In the genomic region with DNA sequence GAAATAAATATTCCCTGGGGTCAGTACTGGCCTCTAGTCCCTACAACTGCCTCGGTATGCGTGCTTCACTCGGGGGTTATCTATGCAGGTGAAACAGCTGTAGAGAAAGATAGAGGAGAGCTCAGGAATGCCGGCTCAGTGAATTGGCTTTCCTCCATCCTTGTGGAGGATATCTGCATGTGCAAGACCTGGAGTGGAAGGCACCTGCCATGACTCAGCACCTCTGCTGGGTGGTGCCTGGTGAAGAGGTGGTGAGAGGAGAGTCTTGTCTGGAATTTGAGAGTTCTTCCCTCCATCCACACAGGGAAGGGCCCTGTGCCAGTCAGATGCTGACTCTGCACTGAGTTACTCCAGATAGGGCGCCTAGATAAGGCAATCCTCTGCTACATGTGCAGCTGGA, we compare ENCODE assay signal across 11 mouse cellular contexts.
A peak's percentile ranks its signal among the peaks of the same experiment; 100 is the strongest.
DNase-seq lines count a peak whose midpoint lies in the region; ATAC-seq and TF ChIP-seq lines count a peak whose summit lies in the region.
"Had no signal": no experiment of that assay in that cellular context is flagged by ENCODE, and none has a peak within 500 bp of the region (broad histone marks: within the 10 kb centered on the region; RNA-seq: fewer than 3 reads in every experiment).

No protein-coding gene starts in this region.

- WGBS in heart, embryonic 10.5 days: 39% methylated on average over 5 of the region's 5 CpGs
- WGBS in liver, embryonic 14.5 days (ENCODE audit: insufficient replicate concordance): 32% methylated on average over 5 of the region's 5 CpGs
- WGBS in forebrain, embryonic 13.5 days: 92% methylated on average over 5 of the region's 5 CpGs
- 82% methylated on average over 5 of the region's 5 CpGs for WGBS in limb, embryonic 10.5 days

- no peaks in the 10 kb centered on the region for H3K9me3 ChIP-seq in heart, embryonic 10.5 days
- no peaks in the 10 kb centered on the region for H3K9me3 ChIP-seq in liver, embryonic 14.5 days (ENCODE audit: control insufficient read depth, low read length)
- no peaks in the 10 kb centered on the region for H3K9me3 ChIP-seq in forebrain, embryonic 13.5 days (replicated peaks)
- H3K9me3 ChIP-seq in limb, embryonic 10.5 days (replicated peaks): no peaks in the 10 kb centered on the region
- H3K9me3 ChIP-seq: forebrain, embryonic 10.5 days had no signal

- H3K27me3 ChIP-seq in heart, embryonic 10.5 days (ENCODE audit: insufficient read depth, poor library complexity, severe bottlenecking): peaks cover 4% of the 10 kb centered on the region; the same call in 1 of the 2 replicates
- no peaks in the 10 kb centered on the region for H3K27me3 ChIP-seq in liver, embryonic 14.5 days (ENCODE audit: control insufficient read depth, insufficient read depth, low read length)
- H3K27me3 ChIP-seq in forebrain, embryonic 13.5 days: no peaks in the 10 kb centered on the region
- peaks cover 50% of the 10 kb centered on the region for H3K27me3 ChIP-seq in limb, embryonic 10.5 days (ENCODE audit: low read depth, poor library complexity, severe bottlenecking)

- TF ChIP-seq CTCF in liver, embryonic 14.5 days (IDR thresholded peaks at IDR 0.05; ENCODE audit: low read depth): peak; percentile 61

- no peaks in the 10 kb centered on the region for H3K36me3 ChIP-seq in heart, embryonic 10.5 days
- no peaks in the 10 kb centered on the region for H3K36me3 ChIP-seq in liver, embryonic 14.5 days (replicated peaks; ENCODE audit: control insufficient read depth, insufficient read depth, low read depth)
- H3K36me3 ChIP-seq in forebrain, embryonic 13.5 days (ENCODE audit: poor library complexity, severe bottlenecking): no peaks in the 10 kb centered on the region
- no peaks in the 10 kb centered on the region for H3K36me3 ChIP-seq in limb, embryonic 10.5 days
- H3K36me3 ChIP-seq: forebrain, embryonic 10.5 days had no signal

- H3K4me1 ChIP-seq in heart, embryonic 10.5 days: peaks cover 4% of the 10 kb centered on the region; the same call in 1 of the 2 replicates
- peaks cover 14 to 31% of the 10 kb centered on the region in 2 experiments for H3K4me1 ChIP-seq in liver, embryonic 14.5 days (replicated peaks; ENCODE audit: control insufficient read depth in 2 of 2, insufficient read depth in 2 of 2, low read length in 1 of 2)
- no peaks in the 10 kb centered on the region for H3K4me1 ChIP-seq in forebrain, embryonic 13.5 days
- no peaks in the 10 kb centered on the region for H3K4me1 ChIP-seq in limb, embryonic 10.5 days
- H3K4me1 ChIP-seq: forebrain, embryonic 10.5 days had no signal

- peak; percentile 79 for DNase-seq in heart, embryonic 10.5 days (ENCODE audit: low spot score)
- DNase-seq in heart, adult 8-10 months (ENCODE audit: low spot score): no peak
- DNase-seq in c-Kit-positive CD71-positive TER-119-positive erythroid progenitor cells, embryonic 14.5 days (ENCODE audit: low spot score): peak; percentile 59
- DNase-seq in liver, embryonic 14.5 days (ENCODE audit: low read depth in 3 of 3, low spot score in 3 of 3): peak; percentile 65 to 78 (median 72)
- DNase-seq in spleen, postnatal 4 days (ENCODE audit: low spot score in 2 of 2): peak; percentile 72 to 77
- DNase-seq in gastrocnemius, adult 8-10 months (ENCODE audit: low spot score in 2 of 2): no peak
- DNase-seq in limb, embryonic 10.5 days (ENCODE audit: low spot score): no peak
- DNase-seq: kidney, adult 18-20 months; layer of hippocampus, postnatal 36 days had no signal

- H3K4me2 ChIP-seq in liver, embryonic 14.5 days (ENCODE audit: low read depth): peak overlapping the region; percentile 54
- no peak overlapping the region for H3K4me2 ChIP-seq in forebrain, embryonic 13.5 days

- peak; percentile 91 for ATAC-seq in liver, embryonic 14.5 days (ENCODE audit: insufficient read depth)
- no peak for ATAC-seq in forebrain, embryonic 13.5 days

- no peak overlapping the region for H3K27ac ChIP-seq in heart, embryonic 10.5 days
- peak overlapping the region; percentile 71 for H3K27ac ChIP-seq in liver, embryonic 14.5 days
- H3K27ac ChIP-seq in forebrain, embryonic 13.5 days: no peak overlapping the region
- no peak overlapping the region for H3K27ac ChIP-seq in limb, embryonic 10.5 days
- H3K27ac ChIP-seq: forebrain, embryonic 10.5 days had no signal

- no peak overlapping the region for H3K4me3 ChIP-seq in heart, embryonic 10.5 days
- H3K4me3 ChIP-seq in liver, embryonic 14.5 days (ENCODE audit: insufficient read depth in 1 of 2, low read depth in 2 of 2, low read length in 2 of 2): no peak overlapping the region
- no peak overlapping the region for H3K4me3 ChIP-seq in forebrain, embryonic 13.5 days
- H3K4me3 ChIP-seq in limb, embryonic 10.5 days: no peak overlapping the region
- H3K4me3 ChIP-seq: forebrain, embryonic 10.5 days had no signal

- peak overlapping the region; percentile 27; the same call in 1 of the 2 replicates for H3K9ac ChIP-seq in liver, embryonic 14.5 days (replicated peaks)
- no peak overlapping the region for H3K9ac ChIP-seq in forebrain, embryonic 13.5 days

- TF ChIP-seq EP300 in liver, embryonic 14.5 days (IDR thresholded peaks at IDR 0.05; ENCODE audit: low read depth): peak; percentile 82

Comparison
In these comparisons a context has a peak if more than half of its experiments do, and no peak if none do; other contexts are left out.
1. DNase-seq: peak in heart, embryonic 10.5 days (single experiment), c-Kit-positive CD71-positive TER-119-positive erythroid progenitor cells, embryonic 14.5 days (single experiment), liver, embryonic 14.5 days (3 of 3) and spleen, postnatal 4 days (2 of 2); none in heart, adult 8-10 months (single experiment), gastrocnemius, adult 8-10 months (0 of 2) and limb, embryonic 10.5 days (single experiment).